Mouse (Mus musculus) embryonic facial prominence, embryonic 15.5 days (tissue): ENCODE data around the gene Zfp984. TPM values are rescaled to one million over a fixed set of nuclear protein-coding genes. Genes with fewer than 3 reads are reported as not detected.
"Not testable (repeated sequence)": the region's sequence is repeated elsewhere in the genome, so short reads cannot be mapped to it uniquely, and the experiment has no call there.

Experiments used
- ATAC-seq: fragments of 200-750 bp; cut with Nextera tagmentation; 2 replicates; pipeline ENCODE4 v1.8.0; 2017; ENCODE audit warnings: low read depth, moderate TSS enrichment; ENCODE audit not compliant: insufficient number of reproducible peaks, low FRiP score, low TSS enrichment
- H3K27ac ChIP-seq: fragments of 300-500 bp; sonication (generic); replicated peaks from 2 replicates; pipeline ENCODE4 v1.5.1; 2015; ENCODE audit warnings: mild to moderate bottlenecking, inconsistent platforms
- H3K27me3 ChIP-seq: fragments of 300-500 bp; sonication (generic); 2 replicates; pipeline ENCODE4 v1.6.1; 2015; ENCODE audit warnings: inconsistent platforms
- H3K36me3 ChIP-seq: fragments of 300-500 bp; sonication (generic); 2 replicates; pipeline ENCODE4 v1.6.1; 2015; ENCODE audit warnings: mild to moderate bottlenecking, inconsistent platforms
- H3K4me1 ChIP-seq: fragments of 300-500 bp; sonication (generic); 2 replicates; pipeline ENCODE4 v1.6.1; 2015; ENCODE audit warnings: inconsistent platforms
- H3K4me2 ChIP-seq: fragments of 300-500 bp; sonication (generic); replicated peaks from 2 replicates; pipeline ENCODE4 v1.6.1; 2015; ENCODE audit warnings: mild to moderate bottlenecking, inconsistent platforms
- H3K4me3 ChIP-seq: fragments of 300-500 bp; sonication (generic); replicated peaks from 2 replicates; pipeline ENCODE4 v1.5.1; 2015; ENCODE audit warnings: mild to moderate bottlenecking, inconsistent platforms
- H3K9ac ChIP-seq: fragments of 300-500 bp; sonication (generic); 2 replicates; pipeline ENCODE4 v1.6.1; 2015; ENCODE audit warnings: inconsistent platforms
- H3K9me3 ChIP-seq: fragments of 300-500 bp; sonication (generic); replicated peaks from 2 replicates; pipeline ENCODE4 v1.6.1; 2016; ENCODE audit warnings: inconsistent platforms
- WGBS: fragments of 180-500 bp; shearing (Covaris S2); methylation state at CpG from one replicate; pipeline ENCODE4 v1.1.7; 2015; 5-methylcytosine and 5-hydroxymethylcytosine counted together
- polyA plus RNA-seq: library from polyadenylated mRNA; unstranded; fragments of >200 nt; fragmentation: Nextera tagmentation; extraction: Ambion mirVana; gene quantifications from 2 replicates; pipeline ENCODE4 v1.2.1, GENCODE M21; 2015

Zfp984 gene
- 5.8 and 5.9 TPM in 2 replicates for polyA plus RNA-seq

GRCm38 (mm10) chr4:147809292-147809965, at the start of gene Zfp984:
Gene Zfp984 (minus strand): TSS chr4:147809788.
- peak within 1 kb of the TSS; percentile 67 for H3K4me2 ChIP-seq
- WGBS = 12% methylated on average over 15 of the region's 15 CpGs
- H3K9ac ChIP-seq = peak within 1 kb of the TSS; percentile 15; the same call in 1 of the 2 replicates
- peak within 1 kb of the TSS; percentile 51; the same call in 1 of the 2 replicates for H3K27ac ChIP-seq
- ATAC-seq = peak; percentile 39; the same call in 1 of the 2 replicates
- H3K4me3 ChIP-seq = peak within 1 kb of the TSS; percentile 49
- not testable (repeated sequence) for H3K36me3 ChIP-seq, H3K4me1 ChIP-seq, H3K9me3 ChIP-seq, H3K27me3 ChIP-seq

- Histone ChIP-seq H3K4me2 (no peak overlapping the region), H3K4me1 (peaks cover 11% of the 10 kb centered on the region), H3K4me3 (no peak overlapping the region), H3K9me3 (no peaks in the 10 kb centered on the region; the same call in 1 of the 2 replicates), H3K36me3 (peaks cover 4% of the 10 kb centered on the region; the same call in 1 of the 2 replicates), H3K9ac (no peak overlapping the region), H3K27ac (no peak overlapping the region), H3K27me3 (no peaks in the 10 kb centered on the region)
- ATAC-seq = no peak
- 80% methylated on average over 2 of the region's 2 CpGs for WGBS
These were observed 41.2 kb upstream of the Zfp984 start for GRCm38 (mm10) chr4:147850776-147851175.

GRCm38 (mm10) chr4:147848584-147848991, 39.0 kb upstream of the Zfp984 start:
- Histone ChIP-seq H3K27me3 (no peaks in the 10 kb centered on the region), H3K9me3 (peaks cover 7% of the 10 kb centered on the region), H3K4me2 (peak overlapping the region; percentile 68), H3K9ac (peak overlapping the region; percentile 33), H3K4me3 (peak overlapping the region; percentile 75), H3K36me3 (peaks cover 25% of the 10 kb centered on the region), H3K4me1 (peaks cover 11% of the 10 kb centered on the region), H3K27ac (0 out of 2 replicates have a peak overlapping the region, but pooled peaks have one; percentile 35)
- 1% methylated on average over 4 of the region's 4 CpGs for WGBS
- ATAC-seq = no peak; the same call in 1 of the 2 replicates

- no peaks in the 10 kb centered on the region for H3K27me3 ChIP-seq
These were observed 38.3 kb upstream of the Zfp984 start, which contains the start of gene Zfp933 for GRCm38 (mm10) chr4:147847614-147848583. Gene Zfp933 (minus strand): TSS chr4:147848366.

DNA sequence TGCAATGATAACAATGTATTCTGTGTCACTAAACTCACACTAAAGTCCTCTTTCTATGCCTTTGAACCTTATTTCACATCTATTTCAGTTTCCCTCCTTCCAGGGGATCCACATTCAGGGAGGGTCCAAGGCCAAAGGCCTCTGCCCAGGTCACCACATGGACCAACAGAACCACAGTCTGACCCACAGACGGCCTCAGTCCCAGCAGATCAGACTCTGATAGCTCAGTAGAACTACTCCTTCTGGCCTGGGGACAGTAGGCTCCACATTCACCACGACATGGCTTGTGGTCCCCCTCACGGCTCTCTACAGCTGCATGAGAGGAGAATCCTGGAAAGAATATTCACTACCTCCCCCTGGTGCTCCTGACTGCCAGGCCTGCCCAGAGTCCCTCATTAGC, 33.3 kb upstream of the Zfp984 start:
- Histone ChIP-seq H3K4me1 (peaks cover 5% of the 10 kb centered on the region; the same call in 1 of the 2 replicates), H3K4me2 (no peak overlapping the region), H3K4me3 (no peak overlapping the region), H3K9ac (no peak overlapping the region), H3K27me3 (no peaks in the 10 kb centered on the region), H3K36me3 (peaks cover 53% of the 10 kb centered on the region), H3K9me3 (peaks cover 27% of the 10 kb centered on the region), H3K27ac (no peak overlapping the region)
- 92% methylated on average over 3 of the region's 3 CpGs for WGBS
- no peak for ATAC-seq

More at GRCm38 (mm10) chr4:147847614-147848583, 38.3 kb upstream of the Zfp984 start, which contains the start of gene Zfp933:
- Histone ChIP-seq H3K4me2 (peak within 1 kb of the TSS; percentile 68), H3K9ac (peak within 1 kb of the TSS; percentile 61), H3K4me3 (peak within 1 kb of the TSS; percentile 75), H3K9me3 (peaks cover 14% of the 10 kb centered on the region), H3K27ac (0 out of 2 replicates have a peak within 1 kb of the TSS, but pooled peaks have one; percentile 35), H3K36me3 (peaks cover 32% of the 10 kb centered on the region), H3K4me1 (peaks cover 11% of the 10 kb centered on the region)
- peak; percentile 83 for ATAC-seq
- WGBS = 3% methylated on average over 23 of the region's 23 CpGs

DNA sequence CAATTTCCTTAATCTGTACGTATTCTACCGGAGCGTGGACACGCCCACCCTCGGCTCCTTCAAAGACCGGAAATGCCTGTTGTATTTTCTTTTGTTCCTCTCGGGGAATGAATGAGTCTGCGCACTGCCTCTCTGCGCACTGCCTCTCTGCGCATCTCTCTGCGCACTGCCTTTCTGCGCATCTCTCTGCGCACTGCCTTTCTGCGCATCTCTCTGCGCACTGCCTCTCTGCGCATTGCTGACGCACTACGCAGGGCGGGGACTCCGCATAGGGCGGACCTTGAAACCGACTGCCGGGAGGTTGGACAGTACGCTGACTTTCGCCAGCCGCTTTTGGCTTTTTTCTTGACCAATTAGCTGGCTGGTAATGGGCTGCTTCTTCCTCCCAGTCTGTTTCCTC, 29.7 kb upstream of the Zfp984 start:
- over 99% methylated on average over 13 of the region's 26 CpGs for WGBS
- H3K27ac ChIP-seq, H3K4me1 ChIP-seq, H3K4me2 ChIP-seq, H3K4me3 ChIP-seq, ATAC-seq, H3K9ac ChIP-seq, H3K27me3 ChIP-seq: not testable (repeated sequence)
- peaks cover 34% of the 10 kb centered on the region for H3K36me3 ChIP-seq
- peaks cover 27% of the 10 kb centered on the region for H3K9me3 ChIP-seq

GRCm38 (mm10) chr4:147824389-147824788, 14.8 kb upstream of the Zfp984 start:
- Histone ChIP-seq H3K4me1 (no peaks in the 10 kb centered on the region), H3K27ac (no peak overlapping the region), H3K4me3 (no peak overlapping the region), H3K4me2 (no peak overlapping the region), H3K9ac (no peak overlapping the region), H3K27me3 (no peaks in the 10 kb centered on the region), H3K9me3 (peaks cover 78% of the 10 kb centered on the region), H3K36me3 (peaks cover 56% of the 10 kb centered on the region)
- ATAC-seq = no peak
- WGBS = 94% methylated on average over 4 of the region's 4 CpGs

GRCm38 (mm10) chr4:147821414-147821813, 11.8 kb upstream of the Zfp984 start:
- not testable (repeated sequence) for H3K4me3 ChIP-seq, H3K9ac ChIP-seq, H3K27me3 ChIP-seq, H3K27ac ChIP-seq, ATAC-seq, H3K4me2 ChIP-seq, H3K4me1 ChIP-seq
- Histone ChIP-seq H3K36me3 (peaks cover 30% of the 10 kb centered on the region), H3K9me3 (peaks cover 75% of the 10 kb centered on the region)
- 83% methylated on average over 3 of the region's 3 CpGs for WGBS

GRCm38 (mm10) chr4:147819659-147820058, 10.1 kb upstream of the Zfp984 start:
- not testable (repeated sequence) for H3K4me3 ChIP-seq, H3K9ac ChIP-seq, ATAC-seq, H3K27me3 ChIP-seq, H3K4me2 ChIP-seq, H3K27ac ChIP-seq, H3K4me1 ChIP-seq
- peaks cover 13% of the 10 kb centered on the region for H3K36me3 ChIP-seq
- WGBS = 84% methylated on average over 7 of the region's 7 CpGs
- peaks cover 58% of the 10 kb centered on the region for H3K9me3 ChIP-seq

- H3K36me3 ChIP-seq = no peaks in the 10 kb centered on the region
- no peak overlapping the region for H3K4me3 ChIP-seq
- no peak overlapping the region for H3K27ac ChIP-seq
- ATAC-seq = no peak
- 78% methylated on average over 2 of the region's 2 CpGs for WGBS
- H3K4me2 ChIP-seq = no peak overlapping the region
- no peaks in the 10 kb centered on the region for H3K4me1 ChIP-seq
- no peaks in the 10 kb centered on the region for H3K27me3 ChIP-seq
- peaks cover 12% of the 10 kb centered on the region for H3K9me3 ChIP-seq
- H3K9ac ChIP-seq = no peak overlapping the region
These were observed 5.1 kb upstream of the Zfp984 start for GRCm38 (mm10) chr4:147814592-147815167.
